Comparison of ENCODE assay signal across 27 mouse cellular contexts in genomic region chr17:87448339-87448738, GRCm38 (mm10). TPM values are rescaled to one million over a fixed set of nuclear protein-coding genes. Genes with fewer than 3 reads are reported as not detected.
DNase-seq lines count a peak whose midpoint lies in the region; ATAC-seq and TF ChIP-seq lines count a peak whose summit lies in the region.
"Had no signal": no experiment of that assay in that cellular context is flagged by ENCODE, and none has a peak within 500 bp of the region (broad histone marks: within the 10 kb centered on the region; RNA-seq: fewer than 3 reads in every experiment).

No protein-coding gene starts in this region.

- H3K27ac ChIP-seq in left cerebral cortex, adult 2 months, result peak overlapping the region; percentile 100
- H3K27ac ChIP-seq in MEL (ENCODE audit: control insufficient read depth, low read depth, low read length), result peak overlapping the region; percentile 92
- H3K27ac ChIP-seq in liver, postnatal 0 days (ENCODE audit: low read depth), result no peak overlapping the region
- H3K27ac ChIP-seq in kidney, embryonic 16.5 days (ENCODE audit: low read length), result no peak overlapping the region
- H3K27ac ChIP-seq: stomach, embryonic 15.5 days had no signal

- peaks cover 29% of the 10 kb centered on the region for H3K79me2 ChIP-seq in MEL (ENCODE audit: control insufficient read depth, insufficient read depth, low read length, poor library complexity)

- 74% methylated on average over 9 of the region's 9 CpGs for WGBS in liver, postnatal 0 days (ENCODE audit: insufficient replicate concordance)
- WGBS in kidney, embryonic 16.5 days, result 93% methylated on average over 9 of the region's 9 CpGs

- peak; percentile 47 for DNase-seq in cerebellum, adult 9-10 months
- DNase-seq in cerebellum, postnatal 36 days, result no peak
- no peak for DNase-seq in left cerebral cortex, adult 2 months (ENCODE audit: extremely low spot score in 1 of 2, low spot score in 2 of 2)
- no peak for DNase-seq in left cerebral cortex, adult 9 months (ENCODE audit: low spot score in 2 of 2)
- DNase-seq in MEL (ENCODE audit: low read depth, low spot score), result no peak
- DNase-seq in liver, postnatal 0 days, result no peak
- no peak for DNase-seq in thymus, adult 18-20 months
- DNase-seq: adrenal gland, adult 8-10 months; cerebellum, adult 11 months; forebrain, postnatal 0 days; gastrocnemius, postnatal 10 days; lung, postnatal 14 days; thymus, postnatal 14 days had no signal

- TF ChIP-seq RAD21 in MEL (IDR thresholded peaks at IDR 0.05; ENCODE audit: low read depth, low read length), result no peak

- H3K36me3 ChIP-seq in MEL (ENCODE audit: control insufficient read depth in 1 of 2, insufficient read depth in 2 of 2, low read length in 2 of 2), result peaks cover 3 to 26% of the 10 kb centered on the region in 2 experiments
- H3K36me3 ChIP-seq in liver, postnatal 0 days (replicated peaks; ENCODE audit: insufficient read depth, low read length), result peaks cover 2% of the 10 kb centered on the region; the same call in 1 of the 2 replicates
- no peaks in the 10 kb centered on the region for H3K36me3 ChIP-seq in kidney, embryonic 16.5 days (ENCODE audit: insufficient read depth, low read length)
- H3K36me3 ChIP-seq: stomach, embryonic 15.5 days had no signal

- H3K9me3 ChIP-seq in MEL (replicated peaks; ENCODE audit: insufficient read depth, low read length), result no peaks in the 10 kb centered on the region
- H3K9me3 ChIP-seq in liver, postnatal 0 days (ENCODE audit: low read length), result no peaks in the 10 kb centered on the region
- no peaks in the 10 kb centered on the region for H3K9me3 ChIP-seq in kidney, embryonic 16.5 days (ENCODE audit: low read length)
- H3K9me3 ChIP-seq: embryonic facial prominence, embryonic 10.5 days; limb, embryonic 10.5 days; megakaryocyte, embryonic 14.5 days; stomach, embryonic 15.5 days had no signal

- intact Hi-C loops in left cerebral cortex, adult 2 months (cut with DNase I), result loop anchor here (10.0 kb wide), 1 partner anchor 226 kb away; the partner anchor contains the start of gene Msh2

- ATAC-seq in liver, postnatal 0 days, result no peak
- ATAC-seq in kidney, embryonic 16.5 days (ENCODE audit: low FRiP score, low TSS enrichment), result no peak
- ATAC-seq: CD4-positive, CD25-positive, alpha-beta regulatory T cell, adult 4 months; forebrain, postnatal 0 days had no signal

- H3K4me2 ChIP-seq in liver, postnatal 0 days (ENCODE audit: low read depth, low read length), result peak overlapping the region; percentile 23; the same call in 1 of the 2 replicates
- no peak overlapping the region for H3K4me2 ChIP-seq in kidney, embryonic 16.5 days (replicated peaks; ENCODE audit: low read depth, low read length)

- peaks cover 12 to 30% of the 10 kb centered on the region in 2 experiments for H3K4me1 ChIP-seq in MEL (ENCODE audit: control insufficient read depth in 1 of 2, insufficient read depth in 2 of 2, low read length in 2 of 2)
- H3K4me1 ChIP-seq in liver, postnatal 0 days (ENCODE audit: insufficient read depth), result peaks cover 22% of the 10 kb centered on the region
- peaks cover 19% of the 10 kb centered on the region for H3K4me1 ChIP-seq in kidney, embryonic 16.5 days (ENCODE audit: insufficient read depth, low read length)

- TF ChIP-seq EP300 in MEL (IDR thresholded peaks at IDR 0.05; ENCODE audit: low read depth in 1 of 2, low read length in 2 of 2), result no peak; a peak in 1 of 4 replicates
- no peak for TF ChIP-seq EP300 in liver, postnatal 0 days (IDR thresholded peaks at IDR 0.05; ENCODE audit: low read depth)

- no peak for TF ChIP-seq POLR2A in MEL (IDR thresholded peaks at IDR 0.05; ENCODE audit: control insufficient read depth in 1 of 2, insufficient read depth in 1 of 2, low read depth in 1 of 2, low read length in 2 of 2, poor library complexity in 1 of 2)

- peak overlapping the region; percentile 73 for H3K9ac ChIP-seq in MEL (ENCODE audit: control insufficient read depth, low read depth, low read length, poor library complexity, severe bottlenecking)
- no peak overlapping the region for H3K9ac ChIP-seq in liver, postnatal 0 days (replicated peaks)
- no peak overlapping the region for H3K9ac ChIP-seq in kidney, embryonic 16.5 days (replicated peaks; ENCODE audit: low read length)

- no peak for TF ChIP-seq CTCF in left cerebral cortex, adult 2 months (IDR thresholded peaks at IDR 0.05)
- TF ChIP-seq CTCF in MEL (IDR thresholded peaks at IDR 0.05 in 2 of 3, conservative IDR thresholded peaks at IDR 0.05 in 1 of 3; ENCODE audit: control insufficient read depth in 1 of 3, insufficient read depth in 1 of 3, low read depth in 2 of 3, low read length in 3 of 3, poor library complexity in 1 of 3, severe bottlenecking in 1 of 3), result no peak
- no peak for TF ChIP-seq CTCF in liver, postnatal 0 days (IDR thresholded peaks at IDR 0.05; ENCODE audit: low read depth)

- no peak overlapping the region for H3K4me3 ChIP-seq in left cerebral cortex, adult 2 months
- peak overlapping the region; percentile 57 to 61 for H3K4me3 ChIP-seq in MEL (ENCODE audit: control insufficient read depth in 1 of 2, insufficient read depth in 1 of 2, low read depth in 2 of 2, low read length in 2 of 2)
- H3K4me3 ChIP-seq in liver, postnatal 0 days (ENCODE audit: low read depth, low read length), result no peak overlapping the region
- H3K4me3 ChIP-seq in kidney, embryonic 16.5 days (ENCODE audit: low read length), result no peak overlapping the region

- no peaks in the 10 kb centered on the region for H3K27me3 ChIP-seq in MEL (ENCODE audit: control insufficient read depth in 1 of 2, insufficient read depth in 2 of 2, low read length in 2 of 2)
- H3K27me3 ChIP-seq in liver, postnatal 0 days (ENCODE audit: insufficient read depth, low read length), result no peaks in the 10 kb centered on the region
- H3K27me3 ChIP-seq in kidney, embryonic 16.5 days (ENCODE audit: insufficient read depth, low read length), result no peaks in the 10 kb centered on the region
- H3K27me3 ChIP-seq: stomach, embryonic 15.5 days had no signal

TF ChIP-seq in MEL, 35 proteins besides CTCF, POLR2A, EP300 and RAD21:
- peak; percentile 90 for TF ChIP-seq MAFK (IDR thresholded peaks at IDR 0.05; ENCODE audit: borderline replicate concordance, low read depth, low read length)
- no peak; the same call in 1 of the 2 replicates for TF ChIP-seq ZNF384 (IDR thresholded peaks at IDR 0.05; ENCODE audit: low read depth, low read length)
- TF ChIP-seq BHLHE40 (IDR thresholded peaks at IDR 0.05; ENCODE audit: borderline replicate concordance, low read depth, low read length), result peak; percentile 23; the same call in 1 of the 2 replicates
- no peak for TF ChIP-seq CHD2 (IDR thresholded peaks at IDR 0.05; ENCODE audit: low read length)
TF ChIP-seq in MEL: peak in this region for 2.

RNA-seq across cellular contexts. Expression of gene Calm2, which starts 1.6 kb away (rescaled TPM):
- total RNA-seq in left cerebral cortex, adult 2 months (2021), result 1,000 to 10,000 TPM; 2,083 to 2,187 TPM
- total RNA-seq in MEL (2012; rRNA removed), result 208 and 253 TPM in 2 replicates
- 100 to 1,000 TPM; 126 to 321 TPM for polyA plus RNA-seq in MEL (2012; ENCODE audit: insufficient read depth in 1 of 2, insufficient read length in 2 of 2, low read depth in 1 of 2, low replicate concordance in 2 of 2, missing spikeins in 1 of 2)
- 397 and 413 TPM in 2 replicates for polyA plus RNA-seq in liver, postnatal 0 days (2015; fragmentation: Nextera tagmentation; extraction: Ambion mirVana)
- 1,041 and 1,124 TPM in 2 replicates for polyA plus RNA-seq in kidney, embryonic 16.5 days (2015; fragmentation: Nextera tagmentation; extraction: Ambion mirVana)

RNA-seq across cellular contexts. Expression of gene Stpg4, which starts 20.8 kb away (rescaled TPM):
- total RNA-seq in left cerebral cortex, adult 2 months (2021), result not detected
- not detected in 2 replicates for total RNA-seq in MEL (2012; rRNA removed)
- polyA plus RNA-seq in MEL (2012; ENCODE audit: insufficient read depth in 1 of 2, insufficient read length in 2 of 2, low read depth in 1 of 2, low replicate concordance in 2 of 2, missing spikeins in 1 of 2), result not detected
- not detected in 2 replicates for polyA plus RNA-seq in liver, postnatal 0 days (2015; fragmentation: Nextera tagmentation; extraction: Ambion mirVana)
- polyA plus RNA-seq in kidney, embryonic 16.5 days (2015; fragmentation: Nextera tagmentation; extraction: Ambion mirVana), result 0.60 TPM in 1 of 2 replicates, not detected in the other
- total RNA-seq: adrenal gland, adult 8-10 months; forebrain, postnatal 0 days; gastrocnemius, postnatal 10 days; heart, adult 8-10 months; layer of hippocampus, adult 18-20 months had no signal
- polyA plus RNA-seq: brain, embryonic 14.5 days; CD4-positive, CD25-positive, alpha-beta regulatory T cell, adult 4 months; embryonic facial prominence, embryonic 10.5 days; forebrain, postnatal 0 days; heart, postnatal 0 days; intestine, embryonic 14.5 days; kidney, embryonic 14.5 days; limb, embryonic 10.5 days; liver, embryonic 16.5 days; myocyte; stomach, embryonic 15.5 days had no signal

Comparison
In these comparisons a context has a peak if more than half of its experiments do, and no peak if none do; other contexts are left out.
1. H3K27ac ChIP-seq: peak in left cerebral cortex, adult 2 months (single experiment) and MEL (single experiment); none in liver, postnatal 0 days (single experiment) and kidney, embryonic 16.5 days (single experiment).
2. H3K4me3 ChIP-seq: peak in MEL (2 of 2); none in left cerebral cortex, adult 2 months (single experiment), liver, postnatal 0 days (single experiment) and kidney, embryonic 16.5 days (single experiment).